Mouse (Mus musculus) urinary bladder, postnatal 25 days (tissue): ENCODE results near the gene Fam174b.
A peak's percentile ranks its signal among the peaks of the same experiment; 100 is the strongest.

ENCODE experiments used
- DNase-seq: peaks from one replicate; pipeline ENCODE4 v3.0.0; 2022; ENCODE audit warnings: low spot score

Gene Fam174b

GRCm38 (mm10) chr7:73740111-73741035 lies at the start of gene Fam174b:
Gene Fam174b (plus strand): TSS chr7:73740302.
- peak; percentile 46 for DNase-seq

- no peak for DNase-seq
Measured at GRCm38 (mm10) chr7:73697092-73697491, 43.0 kb upstream of the Fam174b start.

GRCm38 (mm10) chr7:73704305-73704704 lies 35.8 kb upstream of the Fam174b start:
- no peak for DNase-seq

GRCm38 (mm10) chr7:73713506-73713905 lies 26.6 kb upstream of the Fam174b start:
- no peak for DNase-seq

- no peak for DNase-seq
Measured at GRCm38 (mm10) chr7:73715928-73716749, 24.0 kb upstream of the Fam174b start.

- no peak for DNase-seq
Measured at GRCm38 (mm10) chr7:73716841-73717240, 23.3 kb upstream of the Fam174b start.

GRCm38 (mm10) chr7:73718031-73718430 lies 22.1 kb upstream of the Fam174b start:
- no peak for DNase-seq

GRCm38 (mm10) chr7:73718497-73719007 lies 21.6 kb upstream of the Fam174b start:
- DNase-seq = no peak

GRCm38 (mm10) chr7:73721046-73721445 lies 19.1 kb upstream of the Fam174b start:
- DNase-seq = no peak

- DNase-seq = no peak
Measured at GRCm38 (mm10) chr7:73721764-73722163, 18.3 kb upstream of the Fam174b start.

GRCm38 (mm10) chr7:73729913-73730312 lies 10.2 kb upstream of the Fam174b start:
- no peak for DNase-seq

GRCm38 (mm10) chr7:73730430-73731022 lies 9.6 kb upstream of the Fam174b start:
- DNase-seq = no peak

GRCm38 (mm10) chr7:73736046-73736445 lies 4.1 kb upstream of the Fam174b start:
- no peak for DNase-seq

- no peak for DNase-seq
Measured at GRCm38 (mm10) chr7:73741392-73741791, 1.3 kb downstream of the Fam174b start.

- DNase-seq = no peak
Measured at GRCm38 (mm10) chr7:73741841-73742240, 1.7 kb downstream of the Fam174b start.

GRCm38 (mm10) chr7:73743144-73743543 lies 3.0 kb downstream of the Fam174b start:
- no peak for DNase-seq

GRCm38 (mm10) chr7:73743831-73744370 lies 3.8 kb downstream of the Fam174b start:
- DNase-seq = no peak

GRCm38 (mm10) chr7:73745903-73746302 lies 5.8 kb downstream of the Fam174b start:
- no peak for DNase-seq

GRCm38 (mm10) chr7:73746836-73747235 lies 6.7 kb downstream of the Fam174b start:
- no peak for DNase-seq

- no peak for DNase-seq
Measured at GRCm38 (mm10) chr7:73747531-73747930, 7.4 kb downstream of the Fam174b start.

GRCm38 (mm10) chr7:73748437-73749108 lies 8.5 kb downstream of the Fam174b start:
- no peak for DNase-seq
